Mouse (Mus musculus): ENCODE measurements around the gene Btg2.

Gene Btg2

DNA sequence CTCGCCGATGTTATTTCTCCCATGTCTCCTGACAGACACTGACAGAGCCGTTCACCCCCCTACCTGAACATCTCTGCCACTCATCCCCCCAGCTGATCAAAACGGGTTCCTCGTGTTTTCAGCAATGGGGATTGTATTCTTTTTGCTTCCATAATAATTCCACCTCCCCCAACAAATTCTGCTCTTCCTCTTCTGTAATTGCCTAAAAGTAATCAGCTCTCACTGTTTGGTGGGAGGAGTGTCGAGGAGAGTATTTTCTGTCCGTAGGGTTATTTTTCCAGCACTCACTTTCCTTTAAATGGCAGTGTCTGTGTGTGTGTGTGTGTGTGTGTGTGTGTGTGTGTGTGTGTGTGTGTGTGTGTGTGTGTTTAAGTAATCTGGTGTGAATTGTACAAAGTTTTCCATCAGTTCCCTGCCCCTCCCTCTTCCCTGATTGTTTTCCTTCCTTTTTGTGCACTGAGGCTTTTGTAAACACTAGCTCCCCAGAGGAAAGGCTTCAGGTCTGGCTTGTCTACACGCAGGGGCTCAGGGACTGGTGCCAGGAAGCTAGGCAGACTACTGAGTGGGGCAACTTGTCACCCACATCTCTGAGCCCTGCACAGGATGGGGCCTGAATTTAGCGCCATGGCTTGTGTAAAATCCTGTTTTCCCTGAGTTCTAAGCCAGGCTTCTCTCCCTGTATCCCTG, 700 bp upstream of the Btg2 start:
- peak; percentile 74 to 85 for DNase-seq (ENCODE audit: inconsistent age in 2 of 2, low spot score in 1 of 2)

DNA sequence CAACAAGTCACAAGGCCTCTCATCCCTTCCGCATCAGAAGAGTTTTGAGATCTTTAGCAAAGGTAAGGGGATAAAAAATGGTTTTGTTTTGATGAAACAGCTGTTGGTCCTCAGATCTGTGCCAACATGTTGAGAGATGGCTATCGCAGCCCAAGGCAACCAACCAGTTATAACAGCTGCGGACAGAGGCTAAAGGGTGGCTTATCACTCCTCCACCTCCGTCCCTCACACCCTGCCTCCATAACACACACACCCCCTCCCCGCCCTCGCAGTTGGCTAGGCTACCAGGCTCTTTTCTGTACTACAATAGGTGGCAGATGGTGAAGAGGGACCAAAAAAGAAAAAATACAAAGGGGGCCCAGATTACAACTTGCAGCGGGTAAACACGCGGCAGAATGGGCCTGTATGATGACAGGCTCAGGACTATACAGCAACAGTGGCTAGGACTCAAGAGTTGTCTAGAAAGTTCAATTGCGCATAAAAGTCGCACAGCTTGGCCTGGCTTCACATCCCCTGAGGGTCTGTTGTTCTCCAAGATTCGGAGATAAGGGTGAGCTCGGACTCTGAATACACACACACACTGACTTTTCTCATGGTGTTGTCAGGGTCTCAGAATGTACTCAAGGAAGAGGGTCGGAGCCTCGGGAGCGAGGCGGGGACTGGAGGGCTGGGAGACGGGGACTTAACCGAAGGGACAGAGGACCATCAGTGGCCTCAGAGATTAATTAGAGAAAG, 692 bp downstream of the Btg2 start:
- peak; percentile 60 to 85 for DNase-seq (ENCODE audit: inconsistent age in 2 of 2, low spot score in 1 of 2)

DNA sequence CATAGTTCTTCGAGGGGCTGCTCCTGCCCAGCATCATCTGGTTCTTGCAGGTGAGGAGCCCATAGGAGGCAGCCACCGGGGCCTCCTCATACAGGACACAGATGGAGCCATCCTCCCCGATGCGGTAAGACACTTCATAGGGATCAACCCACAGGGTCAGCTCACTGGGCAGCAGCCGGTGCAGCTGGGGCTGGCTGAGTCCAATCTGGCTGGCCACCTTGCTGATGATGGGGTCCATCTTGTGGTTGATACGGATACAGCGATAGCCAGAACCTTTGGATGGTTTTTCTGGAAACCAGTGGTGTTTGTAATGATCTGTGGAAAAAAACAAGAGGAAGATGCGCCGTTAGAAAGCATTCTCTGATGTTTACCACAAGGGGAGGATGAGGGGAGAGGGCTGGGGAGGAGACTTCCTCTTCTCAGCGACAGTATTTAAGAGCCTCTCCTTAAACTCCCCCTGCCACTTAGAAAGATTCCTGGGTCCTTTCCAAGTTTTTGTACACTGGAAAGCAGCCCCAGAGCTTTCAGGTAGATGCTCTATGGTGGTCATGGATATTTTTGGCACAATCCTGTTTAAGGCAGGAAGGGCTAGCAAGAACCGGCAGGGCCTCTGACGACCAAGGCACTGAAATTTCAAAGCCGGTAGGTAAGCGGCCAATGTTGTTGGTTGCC, 1.4 kb downstream of the Btg2 start:
- DNase-seq (ENCODE audit: inconsistent age in 2 of 2, low spot score in 1 of 2): peak; percentile 64 to 83

DNA sequence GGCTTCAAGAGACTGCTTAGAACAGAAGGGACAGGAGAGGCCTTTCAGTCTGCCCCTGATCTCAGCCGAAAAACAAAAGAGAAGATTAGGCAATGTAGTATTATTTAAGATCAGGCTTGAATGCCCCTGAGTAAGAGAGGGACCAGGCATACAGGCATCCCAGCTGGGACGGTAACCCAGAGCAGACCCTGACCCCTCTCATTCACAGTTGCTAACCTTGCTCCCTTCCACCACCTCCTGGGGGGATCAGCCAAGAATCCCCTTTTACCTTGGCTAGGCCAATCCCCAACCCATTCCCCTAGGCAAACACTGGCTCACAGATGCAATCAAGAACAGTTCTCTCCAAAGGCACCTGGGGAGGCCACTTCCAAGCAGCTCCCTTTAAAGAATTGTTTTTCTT, 2.1 kb downstream of the Btg2 start:
- peak; percentile 21 to 51 for DNase-seq (ENCODE audit: inconsistent age in 2 of 2, low spot score in 1 of 2)

DNA sequence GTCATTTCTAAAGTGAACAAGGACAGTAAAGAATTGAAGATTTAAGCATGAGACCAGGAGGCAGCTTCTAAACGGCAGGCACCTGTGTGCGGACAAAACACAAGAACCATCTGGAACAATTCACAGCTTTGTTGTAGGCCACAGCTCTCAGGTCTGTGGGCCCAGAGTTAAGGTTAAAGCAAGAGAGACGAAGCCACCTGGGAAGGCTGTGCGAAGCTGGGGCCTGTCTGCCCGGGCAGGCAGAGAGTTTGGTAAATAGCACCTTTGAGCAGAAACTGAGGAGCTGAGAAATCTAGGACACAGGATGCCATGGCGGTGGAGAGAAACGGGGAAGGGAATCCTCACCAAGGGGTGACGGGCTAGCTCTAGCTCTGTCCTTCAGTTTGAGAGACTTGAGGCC, 3.4 kb downstream of the Btg2 start:
- peak in 1 of 2 experiments; percentile 24 for DNase-seq (ENCODE audit: inconsistent age in 2 of 2, low spot score in 1 of 2)

DNA sequence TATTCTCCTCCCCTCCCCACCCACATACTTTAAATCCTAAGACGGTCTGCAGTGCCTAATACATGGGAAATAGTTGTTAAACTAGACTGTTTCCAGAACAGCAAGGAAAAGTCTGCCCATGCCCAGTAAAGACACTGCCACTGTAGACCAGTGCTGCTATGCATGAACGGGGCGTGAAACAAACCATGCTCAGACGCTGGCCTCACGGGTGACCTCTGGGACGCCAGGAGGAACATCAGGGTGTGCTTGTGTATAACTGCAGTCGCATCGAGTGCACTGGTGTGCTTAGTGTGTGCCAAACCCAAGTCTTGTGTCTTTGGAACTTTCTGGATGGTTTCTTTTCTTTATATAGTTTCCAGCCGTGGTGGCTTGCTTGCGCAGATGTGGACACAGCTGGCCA, 4.3 kb downstream of the Btg2 start:
- peak in 1 of 2 experiments; percentile 29 for DNase-seq (ENCODE audit: inconsistent age in 2 of 2, low spot score in 1 of 2)

DNA sequence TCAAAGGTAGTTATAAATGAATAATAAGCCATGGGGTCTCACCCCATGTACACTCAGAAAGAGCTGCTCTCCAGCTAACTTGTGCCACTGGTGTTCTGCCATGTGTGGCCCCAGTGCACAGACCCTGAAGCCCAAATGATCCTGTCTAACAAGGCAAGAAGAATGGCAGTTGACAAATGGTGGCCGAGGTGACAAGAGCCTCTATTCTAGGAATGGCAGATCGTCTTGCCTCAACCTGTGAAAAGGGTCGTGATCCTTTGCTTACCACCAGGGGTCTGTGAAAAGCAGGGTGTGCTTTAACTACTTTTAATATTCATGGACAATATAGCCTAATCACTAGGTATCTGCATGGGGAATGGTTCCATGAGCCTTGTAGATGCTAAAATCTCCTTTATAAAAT, 4.7 kb downstream of the Btg2 start:
- DNase-seq (ENCODE audit: inconsistent age in 2 of 2, low spot score in 1 of 2): no peak

DNA sequence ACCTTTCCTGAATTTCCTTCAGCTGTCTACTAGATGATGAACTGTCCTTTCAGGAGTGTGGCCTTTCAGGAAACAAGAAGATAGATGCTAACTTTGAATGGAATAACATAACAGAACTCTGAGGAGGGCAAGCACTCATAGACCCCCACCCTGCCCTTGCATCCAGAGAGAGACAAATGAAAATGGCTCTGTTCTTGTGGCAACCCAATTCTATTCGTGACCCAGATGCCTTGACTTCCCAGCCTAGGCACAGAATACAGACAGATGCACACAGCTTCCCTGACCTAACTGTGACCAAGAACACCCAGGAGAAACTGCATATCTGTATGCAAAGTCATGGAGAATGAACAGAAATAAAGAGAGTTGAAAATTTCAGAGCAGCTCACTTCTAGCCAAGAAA, 5.3 kb downstream of the Btg2 start:
- DNase-seq (ENCODE audit: inconsistent age in 2 of 2, low spot score in 1 of 2): peak in 1 of 2 experiments; percentile 50

DNA sequence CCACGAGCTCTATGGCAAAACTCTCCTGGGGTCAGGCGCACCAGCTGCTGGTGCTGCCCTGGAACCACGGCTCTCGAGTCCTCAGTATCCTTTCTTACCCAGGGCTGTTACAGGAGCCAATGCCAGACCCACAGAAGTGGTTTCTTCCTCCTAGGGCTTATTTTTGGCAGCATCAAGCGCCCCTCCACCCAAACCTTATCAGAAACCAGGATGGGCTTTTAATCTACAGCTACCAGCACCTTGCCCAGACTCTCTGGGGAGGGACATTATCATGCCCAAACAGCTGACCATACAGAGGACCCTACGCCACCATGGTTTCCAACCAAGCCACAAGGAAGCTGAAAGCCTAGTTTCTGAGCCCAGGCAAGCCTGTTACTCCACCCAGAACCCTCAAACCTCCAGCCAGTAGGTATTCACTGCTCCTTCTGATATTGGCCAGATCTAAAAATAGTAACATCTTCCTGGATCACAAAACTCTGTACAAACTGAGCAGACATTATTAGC, 5.8 kb downstream of the Btg2 start:
- DNase-seq (ENCODE audit: inconsistent age in 2 of 2, low spot score in 1 of 2): peak in 1 of 2 experiments; percentile 52

DNA sequence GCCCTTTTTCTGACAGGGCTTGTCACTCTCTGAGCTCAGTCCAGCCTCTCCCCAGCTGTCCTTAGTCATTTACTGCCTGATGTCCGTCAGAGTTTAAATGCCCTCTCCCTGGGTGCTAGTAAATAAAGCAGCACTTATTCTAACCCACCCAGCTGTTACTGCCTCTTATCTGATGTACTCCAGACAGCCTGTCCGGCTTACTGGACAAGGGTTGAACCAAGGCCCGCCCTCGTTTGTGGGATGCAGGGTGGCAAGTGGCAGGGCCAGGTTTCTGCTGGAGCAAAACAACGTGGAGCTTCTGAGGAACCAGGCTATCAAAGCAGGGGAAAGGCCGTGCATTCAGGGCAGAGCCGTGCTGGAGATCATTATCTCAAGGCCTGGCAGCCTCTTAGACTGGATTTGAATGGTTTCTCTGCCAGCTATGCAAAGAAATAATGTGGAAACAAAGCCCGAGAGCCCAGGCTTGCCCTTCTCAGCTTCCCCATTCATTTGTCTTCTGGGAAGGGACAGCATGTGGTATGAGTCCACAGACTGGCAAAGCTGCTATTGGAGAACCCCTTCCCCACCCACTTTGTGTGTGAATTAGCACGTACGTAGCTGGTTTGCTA, 7.4 kb downstream of the Btg2 start:
- DNase-seq (ENCODE audit: inconsistent age in 2 of 2, low spot score in 1 of 2): peak in 1 of 2 experiments; percentile 61

DNA sequence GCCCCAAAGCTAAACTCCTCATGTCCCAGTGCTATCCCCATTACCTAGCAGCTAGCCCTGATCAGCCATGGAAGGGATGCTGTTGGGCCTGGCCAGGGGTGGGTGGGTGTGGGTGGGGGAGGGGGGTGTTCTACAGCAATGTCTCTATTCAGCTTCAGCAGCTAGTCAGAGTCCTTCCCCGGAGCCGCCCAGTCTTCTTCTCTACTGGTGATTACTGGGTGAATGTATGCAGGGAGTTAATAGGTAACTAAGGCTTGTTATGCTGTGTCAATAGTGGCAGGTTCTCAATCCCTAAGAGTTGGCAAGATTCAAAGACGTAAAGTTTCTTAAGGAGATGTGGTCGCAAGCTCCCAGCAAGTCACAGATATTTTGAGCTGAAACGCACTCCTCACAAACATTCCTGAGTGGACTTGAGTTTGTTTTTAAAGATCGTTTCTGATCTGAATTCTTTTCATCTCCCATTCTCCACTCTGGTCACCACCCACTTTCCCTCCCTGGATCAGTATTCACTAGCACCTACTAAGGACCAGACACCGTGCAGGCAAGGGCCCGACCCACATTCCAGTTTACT, 8.7 kb downstream of the Btg2 start:
- no peak for DNase-seq (ENCODE audit: inconsistent age in 2 of 2, low spot score in 1 of 2)

DNA sequence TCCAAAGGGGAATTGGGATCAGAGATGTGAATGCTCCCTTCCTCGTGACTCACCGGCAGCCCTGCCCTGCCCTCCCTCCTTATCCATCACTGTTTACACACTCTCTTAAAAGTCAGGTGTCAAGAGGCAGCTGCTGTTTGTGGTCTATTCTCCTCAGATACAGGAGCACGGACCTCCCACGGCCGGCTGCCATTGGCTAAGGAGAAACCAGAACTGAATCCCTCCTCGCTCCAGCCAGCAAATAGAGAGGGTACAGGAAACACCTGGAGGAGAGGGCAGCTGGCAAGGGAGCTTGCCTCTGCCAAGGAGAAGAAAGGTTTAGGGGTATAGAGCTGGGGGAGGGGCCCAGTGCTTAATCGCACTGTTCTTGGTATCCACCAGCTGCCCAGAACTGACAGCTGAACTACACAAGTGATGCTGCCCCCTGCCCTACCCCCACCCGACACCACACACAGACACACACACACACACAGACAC, 11.7 kb downstream of the Btg2 start:
- DNase-seq (ENCODE audit: inconsistent age in 2 of 2, low spot score in 1 of 2): peak in 1 of 2 experiments; percentile 61

DNA sequence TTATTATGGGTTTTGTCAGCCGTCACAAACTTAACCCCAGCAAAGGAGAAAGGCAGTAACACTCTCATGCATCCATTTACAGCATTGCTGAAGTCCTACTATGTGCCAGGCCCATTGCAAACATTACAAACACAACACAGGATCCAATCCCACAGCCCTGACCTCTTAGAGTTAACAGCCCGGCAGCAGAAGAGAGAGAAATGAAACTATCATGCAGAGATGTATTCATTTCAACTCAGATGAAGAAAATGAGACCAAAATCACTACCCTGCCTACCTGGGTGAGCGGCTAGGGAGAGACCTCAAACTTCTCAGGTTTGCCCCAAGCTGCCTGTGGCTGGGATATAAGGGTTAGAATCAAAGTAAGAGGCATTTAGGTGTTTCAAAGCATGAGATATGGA, 12.4 kb downstream of the Btg2 start:
- no peak for DNase-seq (ENCODE audit: inconsistent age in 2 of 2, low spot score in 1 of 2)

DNA sequence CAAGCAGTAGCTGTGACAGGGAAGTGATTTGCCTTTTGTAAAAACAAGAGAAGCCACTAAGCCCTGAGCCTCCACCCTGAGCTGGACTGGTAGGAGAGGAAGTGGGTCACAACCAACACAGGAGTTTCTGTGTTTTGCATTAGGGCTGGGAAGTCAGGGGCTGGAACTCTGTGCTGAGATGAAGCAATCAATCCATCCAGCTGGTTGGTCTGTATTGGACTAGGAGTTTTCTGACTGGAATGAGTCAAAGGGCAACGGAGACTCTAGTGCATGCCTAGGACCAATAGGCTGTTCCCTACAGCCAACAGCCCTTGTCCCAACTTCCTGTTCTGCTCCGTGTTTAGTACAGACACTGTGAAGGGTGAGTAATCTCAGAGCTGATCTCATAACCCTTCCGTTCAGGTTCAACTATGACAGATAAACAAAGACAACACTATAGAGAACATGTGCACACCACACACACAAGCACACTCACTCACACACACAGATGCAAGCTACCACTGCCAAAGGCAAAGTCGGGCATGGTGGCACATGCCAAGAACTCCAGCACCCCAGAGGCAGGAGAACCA, 13.6 kb downstream of the Btg2 start:
- DNase-seq (ENCODE audit: inconsistent age in 2 of 2, low spot score in 1 of 2): peak in 1 of 2 experiments; percentile 70

DNA sequence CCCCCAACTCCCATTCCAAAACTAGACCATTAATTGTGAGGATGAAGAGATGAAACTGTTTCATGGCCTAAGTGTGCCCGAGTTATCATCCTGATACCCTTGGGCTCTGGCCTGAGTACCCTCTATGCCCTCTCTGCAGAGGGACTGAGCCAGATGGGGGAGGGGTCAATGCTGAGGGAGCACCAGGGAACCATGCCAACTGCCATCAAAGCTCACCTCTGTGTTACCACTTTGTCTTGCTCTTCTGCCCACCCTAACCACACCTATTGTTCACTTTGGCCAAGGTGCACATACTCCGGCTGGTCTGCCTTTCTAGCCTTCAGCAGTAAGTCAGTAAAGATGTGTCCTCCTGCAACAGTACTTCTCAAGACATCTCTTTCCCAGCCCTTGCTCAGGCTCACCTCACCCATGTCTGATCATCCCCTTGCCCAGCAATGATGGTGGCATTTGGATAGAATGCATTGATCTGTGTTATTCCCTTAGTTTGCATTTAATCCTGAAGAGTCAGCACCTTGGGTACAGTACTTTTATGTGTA, 14.6 kb downstream of the Btg2 start:
- no peak for DNase-seq (ENCODE audit: inconsistent age in 2 of 2, low spot score in 1 of 2)

DNA sequence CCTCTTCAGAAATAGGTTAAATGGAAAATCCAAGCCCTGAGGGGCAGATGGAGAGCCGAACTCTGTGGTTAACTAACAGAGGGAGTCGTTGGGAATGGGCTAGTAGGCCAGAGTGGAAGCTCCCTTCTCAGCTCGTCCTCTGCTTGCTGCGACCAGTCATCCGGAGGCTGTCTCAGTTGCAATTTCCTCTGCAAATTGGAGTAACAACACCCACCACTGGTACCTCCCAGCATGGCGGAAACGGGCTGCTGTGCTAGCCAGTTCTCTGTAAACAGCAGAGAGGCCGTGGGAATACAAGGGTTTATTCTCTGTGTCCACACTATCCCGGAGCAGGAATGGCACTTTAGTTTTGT, 15.2 kb downstream of the Btg2 start:
- DNase-seq (ENCODE audit: inconsistent age in 2 of 2, low spot score in 1 of 2): no peak

DNA sequence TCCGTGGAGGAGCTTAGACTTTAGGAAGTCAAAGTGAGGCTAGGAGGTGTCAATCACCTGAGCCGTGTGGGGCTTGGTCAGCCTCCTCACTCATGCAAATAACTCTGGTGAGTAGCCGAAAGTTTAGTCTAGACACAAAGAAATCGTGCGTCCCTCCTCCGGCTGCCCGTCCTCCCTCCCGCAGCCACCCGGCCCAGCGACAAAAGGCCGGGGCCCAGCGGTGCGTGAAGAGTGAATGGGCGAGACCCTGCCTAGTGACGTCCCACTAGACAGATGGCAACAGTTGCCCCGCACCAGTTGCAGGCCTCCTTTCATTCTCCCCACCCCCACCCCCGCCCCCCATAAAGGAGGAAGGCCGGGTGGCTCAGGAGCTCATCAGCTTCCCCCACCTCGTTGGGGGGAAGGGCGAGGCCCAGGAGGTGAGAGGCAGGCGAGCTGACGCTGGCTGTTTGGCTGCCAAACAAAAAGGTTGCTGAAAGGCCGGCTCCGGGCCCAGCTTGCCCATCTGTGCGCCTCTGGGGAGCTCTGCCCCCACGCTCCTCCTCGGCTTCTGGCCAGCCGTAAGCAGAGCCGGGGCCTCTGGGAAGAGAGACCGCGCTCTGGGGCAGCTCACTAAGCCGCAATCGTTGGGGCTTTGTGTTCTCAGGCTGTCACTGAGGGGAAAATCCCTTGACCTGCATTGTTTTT, 15.7 kb downstream of the Btg2 start:
- peak; percentile 65 to 81 for DNase-seq (ENCODE audit: inconsistent age in 2 of 2, low spot score in 1 of 2)

DNA sequence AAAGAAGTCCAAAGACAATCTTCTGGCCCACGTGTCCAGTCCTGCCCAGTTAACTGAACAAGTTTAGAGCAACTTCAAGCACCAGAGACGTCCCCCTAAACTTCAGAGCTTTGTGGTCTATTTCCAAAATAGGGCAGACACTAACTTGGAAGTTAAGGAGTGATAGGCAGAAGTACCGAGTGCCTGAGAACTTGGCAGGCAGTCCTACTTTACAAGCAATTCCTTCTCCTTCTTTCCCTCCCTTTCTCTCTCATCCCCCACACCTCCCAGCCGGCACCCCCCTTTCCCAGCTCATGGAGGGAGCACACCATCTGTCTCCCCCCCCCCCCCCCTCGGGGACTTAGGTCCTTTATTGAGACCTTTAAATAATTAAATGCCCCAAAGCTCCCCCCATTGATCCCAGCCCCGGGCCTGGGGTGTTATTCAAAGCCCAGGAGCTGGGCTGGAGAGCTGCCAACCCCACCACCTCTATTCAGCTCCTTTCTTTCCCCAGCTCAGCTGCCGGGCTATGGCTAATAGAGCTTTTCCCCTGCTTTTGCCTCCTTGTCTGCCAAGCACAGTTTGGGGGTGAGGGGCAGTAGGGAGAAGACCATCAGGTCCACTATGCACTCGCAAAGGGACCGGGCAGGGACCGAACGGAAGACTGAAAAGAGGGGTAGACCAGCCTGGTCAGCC, 16.4 kb downstream of the Btg2 start:
- DNase-seq (ENCODE audit: inconsistent age in 2 of 2, low spot score in 1 of 2): peak in 1 of 2 experiments; percentile 43

DNA sequence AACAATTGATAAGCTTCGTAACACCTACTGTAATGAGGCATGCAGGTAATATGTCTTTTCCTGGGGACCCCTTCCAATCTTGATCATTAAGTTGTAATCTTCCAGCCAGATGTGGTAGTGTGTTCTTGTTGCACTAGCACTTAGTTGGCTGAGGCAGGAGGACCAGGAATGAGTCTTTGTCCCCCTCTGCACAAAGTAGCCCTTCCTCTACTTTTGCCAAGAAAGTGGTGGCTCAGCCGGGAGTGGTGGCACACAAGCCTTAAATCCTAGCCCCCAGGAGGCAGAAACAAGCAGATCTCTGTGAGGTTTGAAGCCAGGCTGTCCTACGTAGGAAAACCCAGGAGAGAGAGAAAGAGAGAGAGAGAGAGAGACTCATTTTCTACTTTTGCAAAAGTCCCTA, 17.0 kb downstream of the Btg2 start:
- DNase-seq (ENCODE audit: inconsistent age in 2 of 2, low spot score in 1 of 2): peak in 1 of 2 experiments; percentile 51

Measured in adrenal gland, adult (tissue).